ENCODE assay signal across 13 mouse cellular contexts in genomic region chr6:148381163-148381782, GRCm38 (mm10).
A peak's percentile ranks its signal among the peaks of the same experiment; 100 is the strongest.
DNase-seq lines count a peak whose midpoint lies in the region; ATAC-seq lines count a peak whose summit lies in the region.
"Had no signal": no experiment of that assay in that cellular context is flagged by ENCODE, and none has a peak within 500 bp of the region (broad histone marks: within the 10 kb centered on the region; RNA-seq: fewer than 3 reads in every experiment).

No protein-coding gene starts in this region.

- H3K4me1 ChIP-seq in heart, embryonic 12.5 days (replicated peaks) = peaks cover 18% of the 10 kb centered on the region
- H3K4me1 ChIP-seq in neural tube, embryonic 13.5 days (replicated peaks) = peaks cover 10% of the 10 kb centered on the region
- peaks cover 17% of the 10 kb centered on the region for H3K4me1 ChIP-seq in lung, embryonic 15.5 days
- H3K4me1 ChIP-seq: forebrain, embryonic 12.5 days had no signal

- H3K4me2 ChIP-seq in heart, embryonic 12.5 days = no peak overlapping the region
- H3K4me2 ChIP-seq in neural tube, embryonic 13.5 days = no peak overlapping the region
- H3K4me2 ChIP-seq in lung, embryonic 15.5 days = no peak overlapping the region
- H3K4me2 ChIP-seq: forebrain, embryonic 12.5 days; hindbrain, embryonic 15.5 days had no signal

- ATAC-seq in heart, embryonic 12.5 days (ENCODE audit: insufficient number of reproducible peaks, low FRiP score) = no peak
- ATAC-seq in neural tube, embryonic 13.5 days (ENCODE audit: low read depth) = no peak
- ATAC-seq in lung, embryonic 15.5 days (ENCODE audit: borderline replicate concordance, extremely low read depth, low FRiP score, low TSS enrichment) = peak; percentile 39; the same call in 1 of the 2 replicates

- peak; percentile 75 to 76 for DNase-seq in heart, adult 18-20 months
- no peak for DNase-seq in neural tube, embryonic 10.5 days (ENCODE audit: extremely low spot score, low spot score)
- peak; percentile 47 for DNase-seq in skeletal muscle tissue, adult 2 months (ENCODE audit: low read depth, low spot score)
- no peak for DNase-seq in ovary, postnatal 14 days (ENCODE audit: low spot score)
- no peak for DNase-seq in right cerebral cortex, postnatal 25 days
- DNase-seq: cerebellum, adult 9-10 months; kidney, postnatal 14 days; liver had no signal

- H3K4me3 ChIP-seq in heart, embryonic 12.5 days = no peak overlapping the region
- H3K4me3 ChIP-seq in neural tube, embryonic 13.5 days = no peak overlapping the region
- no peak overlapping the region for H3K4me3 ChIP-seq in lung, embryonic 15.5 days
- H3K4me3 ChIP-seq: forebrain, embryonic 12.5 days; hindbrain, embryonic 15.5 days had no signal

- H3K27ac ChIP-seq in heart, embryonic 12.5 days (ENCODE audit: poor library complexity, severe bottlenecking) = no peak overlapping the region
- peak overlapping the region; percentile 49; the same call in 1 of the 2 replicates for H3K27ac ChIP-seq in neural tube, embryonic 13.5 days (replicated peaks)
- no peak overlapping the region for H3K27ac ChIP-seq in lung, embryonic 15.5 days
- H3K27ac ChIP-seq: forebrain, embryonic 12.5 days; hindbrain, embryonic 15.5 days had no signal

- no peaks in the 10 kb centered on the region for H3K36me3 ChIP-seq in heart, embryonic 12.5 days
- no peaks in the 10 kb centered on the region for H3K36me3 ChIP-seq in neural tube, embryonic 13.5 days
- no peaks in the 10 kb centered on the region for H3K36me3 ChIP-seq in lung, embryonic 15.5 days
- H3K36me3 ChIP-seq: forebrain, embryonic 12.5 days; hindbrain, embryonic 15.5 days had no signal

- 80% methylated on average over 9 of the region's 9 CpGs for WGBS in heart, embryonic 12.5 days
- 51% methylated on average over 9 of the region's 9 CpGs for WGBS in neural tube, embryonic 13.5 days
- WGBS in lung, embryonic 15.5 days = 77% methylated on average over 9 of the region's 9 CpGs

- no peaks in the 10 kb centered on the region for H3K27me3 ChIP-seq in heart, embryonic 12.5 days (replicated peaks)
- no peaks in the 10 kb centered on the region for H3K27me3 ChIP-seq in neural tube, embryonic 13.5 days
- no peaks in the 10 kb centered on the region for H3K27me3 ChIP-seq in lung, embryonic 15.5 days
- H3K27me3 ChIP-seq: forebrain, embryonic 12.5 days; hindbrain, embryonic 15.5 days had no signal

- H3K9ac ChIP-seq in heart, embryonic 12.5 days = no peak overlapping the region
- no peak overlapping the region for H3K9ac ChIP-seq in neural tube, embryonic 13.5 days
- H3K9ac ChIP-seq in lung, embryonic 15.5 days = no peak overlapping the region
- H3K9ac ChIP-seq: forebrain, embryonic 12.5 days; hindbrain, embryonic 15.5 days had no signal

- H3K9me3 ChIP-seq in heart, embryonic 12.5 days (replicated peaks) = peaks cover 4% of the 10 kb centered on the region; the same call in 1 of the 2 replicates
- H3K9me3 ChIP-seq in neural tube, embryonic 13.5 days = peaks cover 3% of the 10 kb centered on the region; the same call in 1 of the 2 replicates
- no peaks in the 10 kb centered on the region for H3K9me3 ChIP-seq in lung, embryonic 15.5 days
- H3K9me3 ChIP-seq: forebrain, embryonic 12.5 days; hindbrain, embryonic 15.5 days had no signal

Comparison
In these comparisons a context has a peak if more than half of its experiments do, and no peak if none do; other contexts are left out.
1. DNase-seq: peak in heart, adult 18-20 months (2 of 2) and skeletal muscle tissue, adult 2 months (single experiment); none in neural tube, embryonic 10.5 days (single experiment), ovary, postnatal 14 days (single experiment) and right cerebral cortex, postnatal 25 days (single experiment).